Mouse (Mus musculus) kidney, adult 18-20 months (tissue): ENCODE data around the gene Klf12.
A peak's percentile ranks its signal among the peaks of the same experiment; 100 is the strongest.

ENCODE experiments used
- DNase-seq: peaks from one replicate; pipeline ENCODE4 v3.0.0; 2021

Klf12 gene

GRCm38 (mm10) chr14:100132479-100132878 lies 152.0 kb downstream of the Klf12 start:
- DNase-seq: no peak

- no peak for DNase-seq
Observed at GRCm38 (mm10) chr14:100126126-100126525, 158.4 kb downstream of the Klf12 start.

GRCm38 (mm10) chr14:100121075-100121474 lies 163.4 kb downstream of the Klf12 start:
- DNase-seq: no peak

GRCm38 (mm10) chr14:100119866-100120265 lies 164.6 kb downstream of the Klf12 start:
- no peak for DNase-seq

GRCm38 (mm10) chr14:100113419-100113818 lies 171.1 kb downstream of the Klf12 start:
- no peak for DNase-seq

DNA sequence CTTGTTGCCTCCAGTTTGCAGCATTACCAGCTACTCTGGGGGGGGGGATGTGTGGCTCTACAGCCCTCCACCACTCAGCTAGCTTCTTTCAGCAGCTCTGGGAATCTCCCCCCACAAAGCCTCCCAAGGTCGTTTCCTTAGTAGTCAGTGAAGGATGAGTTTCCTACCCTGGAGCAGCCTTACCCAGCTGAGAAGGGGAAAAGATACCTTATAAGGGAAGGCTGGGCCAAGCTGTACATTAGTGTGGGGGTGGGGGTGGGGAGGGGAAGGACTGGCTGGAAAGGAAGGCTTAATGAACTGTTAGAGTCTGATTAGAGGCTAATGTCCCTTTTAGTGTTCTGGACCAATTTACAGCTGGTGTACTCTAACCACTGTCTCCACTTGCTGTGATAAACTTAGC lies 172.7 kb downstream of the Klf12 start:
- DNase-seq: no peak

DNA sequence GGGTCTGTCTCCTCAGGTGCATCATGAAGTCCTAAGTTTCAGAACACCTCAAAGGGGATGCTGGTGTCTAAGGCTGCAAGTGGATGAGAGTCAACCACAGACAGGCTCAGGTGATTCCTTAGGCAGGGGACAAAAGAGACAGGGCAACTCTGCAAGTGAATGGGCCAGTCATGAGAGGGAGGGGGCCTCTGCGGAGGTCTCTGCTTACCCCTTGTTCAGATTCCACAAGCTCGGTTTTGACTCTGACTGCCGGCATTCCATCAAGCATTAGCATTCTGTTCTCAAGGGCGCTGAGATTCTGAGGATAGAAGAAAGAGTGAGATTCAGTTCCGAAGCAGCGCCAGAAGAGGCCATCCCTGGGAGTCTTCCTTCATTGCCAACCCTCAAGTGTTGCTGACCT lies 174.9 kb downstream of the Klf12 start:
- DNase-seq: no peak

GRCm38 (mm10) chr14:100105570-100105969 lies 178.9 kb downstream of the Klf12 start:
- DNase-seq: no peak

- DNase-seq: no peak
Observed at GRCm38 (mm10) chr14:100104818-100105217, 179.7 kb downstream of the Klf12 start.

- no peak for DNase-seq
Observed at GRCm38 (mm10) chr14:100103818-100104217, 180.7 kb downstream of the Klf12 start.

GRCm38 (mm10) chr14:100097208-100098189 lies 187.0 kb downstream of the Klf12 start:
- DNase-seq: no peak

DNA sequence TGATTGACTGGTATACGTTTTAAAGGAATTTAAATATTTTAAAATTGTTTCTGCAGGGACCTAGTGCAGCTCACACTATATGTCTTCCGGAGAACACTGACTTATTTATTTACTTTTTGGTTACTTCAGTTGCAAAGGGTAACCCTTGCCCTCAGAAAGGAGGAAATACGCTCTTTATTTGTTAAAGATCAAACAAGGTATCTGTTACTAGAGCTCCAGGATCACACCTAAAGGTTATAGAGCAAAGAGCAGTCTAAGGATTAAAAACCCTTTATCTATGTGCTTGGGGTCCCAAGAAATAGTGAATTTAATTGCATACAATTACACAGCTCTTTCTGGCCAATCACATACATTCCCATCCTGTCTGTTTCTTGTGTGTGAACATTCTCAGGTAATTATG lies 188.7 kb downstream of the Klf12 start:
- no peak for DNase-seq

GRCm38 (mm10) chr14:100090517-100090916 lies 194.0 kb downstream of the Klf12 start:
- DNase-seq: peak; percentile 21

GRCm38 (mm10) chr14:100079620-100080019 lies 204.9 kb downstream of the Klf12 start:
- no peak for DNase-seq

DNA sequence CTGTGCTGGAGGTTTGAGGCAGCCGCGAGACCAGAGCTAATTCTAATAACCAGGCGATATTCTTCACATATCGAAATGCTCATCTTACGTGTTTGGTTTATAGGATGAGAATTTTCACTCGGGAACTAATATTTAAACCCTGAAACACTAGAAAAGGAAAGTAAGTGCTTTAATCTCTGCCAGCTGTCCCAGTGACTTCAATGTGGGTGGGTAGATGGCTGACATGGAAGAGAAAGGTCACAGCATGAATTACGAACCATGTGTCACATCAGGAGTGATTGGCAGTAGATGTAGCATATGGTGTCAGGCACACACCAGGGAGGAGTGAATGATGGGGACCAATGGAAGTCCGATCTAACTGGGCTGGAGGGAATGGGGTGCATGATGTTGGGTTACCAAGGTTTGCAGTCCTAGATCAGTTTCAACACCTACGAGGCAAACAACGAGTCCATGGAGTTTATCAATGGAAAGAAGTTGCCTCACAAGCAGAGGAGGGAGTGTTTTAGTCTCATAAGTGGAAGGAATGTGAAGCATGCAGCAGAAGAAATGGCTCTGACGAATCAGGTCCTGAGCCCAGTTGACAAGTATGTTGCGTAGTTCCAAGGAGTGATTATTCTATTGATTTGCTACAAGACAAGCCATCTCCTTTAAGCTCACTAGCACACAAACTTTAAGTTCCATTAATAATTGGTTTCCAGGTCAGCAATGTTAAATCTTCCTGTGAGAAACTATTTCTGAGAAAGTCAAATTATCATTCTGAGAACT lies 211.9 kb downstream of the Klf12 start:
- no peak for DNase-seq

GRCm38 (mm10) chr14:100069543-100070090 lies 214.9 kb downstream of the Klf12 start:
- DNase-seq: no peak

DNA sequence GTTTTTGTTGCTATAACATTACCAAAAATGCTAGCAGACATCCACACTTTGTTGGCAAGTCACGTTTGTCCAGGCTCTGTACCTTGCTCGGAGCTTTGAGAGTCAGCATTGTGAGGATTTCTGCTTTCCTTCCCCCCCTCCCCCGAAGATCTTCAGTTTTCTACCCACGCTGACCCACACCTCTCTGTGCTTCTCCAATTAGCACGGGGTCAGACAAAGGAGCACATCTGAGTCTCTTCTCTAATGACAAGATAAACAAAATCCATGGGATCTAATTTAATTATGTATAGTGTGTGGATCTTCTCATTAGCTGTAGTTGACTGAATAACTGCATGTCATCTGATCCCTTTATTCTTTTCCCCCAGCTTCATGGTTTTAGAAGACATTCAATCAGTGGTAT lies 215.8 kb downstream of the Klf12 start:
- no peak for DNase-seq

DNA sequence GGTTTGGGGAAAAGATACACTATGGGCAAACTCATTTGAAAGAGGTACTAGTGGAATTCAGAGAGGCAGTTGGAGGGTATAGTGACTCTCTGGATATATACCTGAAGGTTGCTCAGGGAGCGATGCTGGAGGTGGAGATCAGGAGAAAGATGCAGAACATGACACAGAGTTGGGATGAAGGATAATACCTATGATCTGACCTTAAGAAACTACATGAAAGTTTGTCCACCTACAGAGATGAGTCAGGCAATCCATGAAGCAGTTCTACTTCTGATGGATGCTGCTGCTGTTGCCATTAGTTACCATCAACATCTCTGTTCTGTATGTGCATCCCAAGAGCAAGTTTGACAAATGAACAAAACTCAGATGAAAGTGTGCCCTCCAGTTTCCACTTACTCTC lies 222.0 kb downstream of the Klf12 start:
- DNase-seq: no peak

DNA sequence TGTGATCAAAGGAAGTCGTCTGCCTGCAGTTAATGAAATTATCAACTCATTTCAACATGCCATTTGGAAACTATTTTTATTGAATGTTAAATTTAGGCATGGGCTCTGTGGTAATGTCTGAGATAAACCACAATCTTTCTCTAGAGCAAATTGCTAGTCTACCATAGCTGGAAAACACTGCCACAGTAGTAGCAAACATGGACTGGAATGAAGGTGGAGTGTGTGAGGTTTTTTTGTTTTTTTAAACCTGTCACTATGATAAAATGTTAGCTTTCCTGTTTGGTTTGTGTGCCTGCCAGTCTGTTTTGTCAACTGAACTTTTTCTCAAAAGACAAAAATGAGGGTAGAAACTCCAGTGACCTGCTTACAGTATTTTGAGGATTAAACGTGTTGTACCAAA lies 230.3 kb downstream of the Klf12 start:
- DNase-seq: no peak

GRCm38 (mm10) chr14:100053456-100053855 lies 231.0 kb downstream of the Klf12 start:
- peak; percentile 5 for DNase-seq

DNA sequence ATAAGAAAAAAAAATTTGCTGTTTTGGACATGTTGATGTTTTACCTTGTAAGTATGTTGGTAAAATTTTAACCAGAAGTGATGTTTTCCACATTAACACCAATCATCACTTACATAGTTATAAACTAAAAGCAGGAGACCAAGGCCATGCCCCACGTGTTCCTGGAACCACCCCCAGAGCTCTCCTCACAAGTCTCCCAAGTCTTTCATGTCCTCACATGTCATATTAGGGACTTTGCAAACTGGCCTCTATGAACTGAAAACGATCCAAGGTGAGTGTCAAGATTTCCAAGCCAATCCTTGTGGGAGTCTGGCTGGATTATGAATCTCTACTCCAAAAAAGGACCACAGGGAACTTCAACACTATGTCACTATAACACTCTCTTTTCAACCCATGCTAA lies 231.6 kb downstream of the Klf12 start:
- peak; percentile 48 for DNase-seq

- no peak for DNase-seq
Observed at GRCm38 (mm10) chr14:100045431-100045830, 239.0 kb downstream of the Klf12 start.

DNA sequence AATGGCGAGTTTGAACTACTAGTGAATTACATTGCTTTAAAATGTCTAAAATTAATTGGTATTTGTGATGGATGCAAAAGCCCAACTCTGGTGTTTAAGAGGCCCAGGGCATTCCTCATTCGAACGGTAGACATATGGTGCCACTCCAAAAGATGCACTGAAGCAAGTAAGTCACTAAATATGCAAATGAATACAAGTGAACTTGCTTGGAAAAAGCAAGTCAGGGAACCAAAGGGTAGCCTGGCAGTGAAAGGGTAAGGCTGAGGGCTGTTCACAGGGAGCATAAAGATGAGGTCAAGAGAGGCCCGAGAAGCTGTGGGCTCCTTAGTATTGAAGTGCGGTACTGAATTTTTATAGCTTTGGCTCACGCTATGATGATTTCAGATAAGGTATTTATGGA lies 242.7 kb downstream of the Klf12 start:
- no peak for DNase-seq

DNA sequence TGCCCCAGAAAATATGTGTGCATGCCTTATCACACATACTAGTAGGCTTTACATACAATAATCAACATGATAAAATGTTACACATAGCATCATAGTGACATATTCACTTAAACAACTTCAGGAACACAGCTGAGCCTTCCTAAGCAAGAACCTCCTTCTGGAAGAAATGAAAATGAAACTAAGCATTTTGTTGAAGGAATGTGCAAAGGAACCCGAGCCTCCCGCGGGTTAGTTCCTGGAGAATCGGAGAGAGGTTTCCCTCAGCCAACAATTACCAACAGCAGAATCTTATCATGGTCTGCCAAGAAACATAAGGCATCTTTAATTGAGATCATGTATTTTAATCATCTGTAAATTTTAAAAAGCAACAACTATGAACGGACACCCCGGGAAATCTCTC lies 257.8 kb downstream of the Klf12 start:
- DNase-seq: no peak
